Mouse (Mus musculus): ENCODE measurements around the gene Tmem259.

Gene Tmem259

DNA sequence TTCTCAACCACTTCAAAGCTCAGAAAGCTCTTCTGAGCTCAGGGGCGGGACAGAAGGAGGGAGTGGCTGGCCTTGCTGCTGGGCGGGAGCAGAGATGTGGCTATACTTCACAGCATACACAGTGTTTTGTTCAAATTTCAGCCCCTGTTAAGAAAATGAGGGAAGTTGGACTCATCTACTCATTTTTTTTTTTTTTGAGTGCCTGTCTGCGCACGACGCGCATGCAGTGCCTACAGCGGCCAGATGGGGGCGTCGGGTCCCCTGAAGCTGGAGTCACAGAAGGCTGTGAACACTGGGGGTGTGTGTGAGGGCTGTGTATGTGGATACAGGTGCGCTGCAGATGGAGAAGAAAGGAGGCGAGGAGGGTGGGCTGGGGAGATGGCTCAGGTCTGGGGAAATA, 2.8 kb upstream of the Tmem259 start:
- DNase-seq = peak; percentile 86 to 94

DNA sequence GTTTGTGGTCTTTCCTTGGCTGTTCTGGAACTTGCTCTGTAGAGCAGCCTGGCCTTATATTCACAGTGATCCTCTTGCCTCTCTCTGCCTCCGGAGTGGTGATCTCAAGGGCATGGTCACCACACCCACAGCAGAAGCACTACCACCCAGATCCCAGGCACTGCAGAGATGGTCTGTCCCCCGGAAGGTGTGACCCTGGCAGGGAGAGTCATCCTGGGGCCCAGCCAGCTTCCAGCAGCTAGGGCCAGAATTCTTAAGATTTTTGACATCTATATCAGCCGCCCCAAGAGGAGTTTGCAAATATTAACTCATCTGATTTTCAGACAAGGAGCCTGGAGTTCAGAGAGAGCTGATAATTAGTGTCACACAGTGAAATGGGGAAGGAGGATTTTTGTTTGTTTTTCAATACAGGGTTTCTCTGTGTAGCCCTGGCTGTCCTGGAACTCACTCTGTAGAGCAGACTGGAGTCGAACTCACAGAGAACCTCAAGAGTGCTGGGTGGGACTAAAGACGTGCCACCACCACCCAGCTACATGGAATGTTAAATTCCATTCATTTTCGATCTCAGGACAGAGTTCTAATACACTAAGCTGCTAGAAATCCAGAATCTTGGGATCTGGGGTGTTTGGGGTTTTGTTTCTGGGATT, 2.2 kb upstream of the Tmem259 start:
- peak in 1 of 2 experiments; percentile 50 for DNase-seq

DNA sequence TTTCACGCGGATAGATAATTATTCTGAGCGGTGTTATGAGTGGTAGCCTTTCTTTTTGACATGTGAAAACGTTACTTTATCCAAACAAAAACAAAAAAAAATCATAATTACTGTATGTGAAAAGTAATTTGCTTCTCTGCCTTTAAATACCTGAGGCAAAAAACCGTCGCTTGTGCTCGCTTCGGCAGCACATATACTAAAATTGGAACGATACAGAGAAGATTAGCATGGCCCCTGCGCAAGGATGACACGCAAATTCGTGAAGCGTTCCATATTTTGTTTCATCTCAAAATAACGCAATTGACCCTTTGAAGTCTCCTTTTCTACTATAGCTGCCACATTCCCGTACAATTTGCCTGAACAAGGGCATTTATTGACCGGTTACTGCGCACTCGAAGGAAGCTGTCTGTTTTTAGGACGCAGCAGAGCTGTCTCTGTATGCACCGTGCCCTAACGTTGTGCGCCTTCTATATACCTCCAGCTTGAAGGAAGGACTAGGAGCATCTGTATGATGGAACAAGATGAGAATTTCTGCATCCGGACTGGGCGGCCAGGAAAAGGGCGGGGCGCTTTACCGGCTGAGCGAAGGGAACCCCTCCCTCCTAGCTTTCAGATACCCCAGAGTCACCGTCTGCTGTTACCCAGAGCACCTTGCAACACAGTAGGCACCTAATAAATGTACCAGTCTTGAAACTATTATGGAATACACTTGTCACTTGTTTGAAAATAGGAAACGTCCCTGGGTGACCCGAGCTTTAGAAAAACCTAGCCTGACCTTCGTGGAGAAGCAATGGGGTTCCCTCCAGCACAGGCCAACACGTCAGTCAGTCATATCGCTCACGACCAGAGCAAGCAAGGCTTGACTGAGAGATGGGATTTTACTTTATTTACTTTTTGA, 1.5 kb upstream of the Tmem259 start:
- peak; percentile 66 to 74 for DNase-seq

DNA sequence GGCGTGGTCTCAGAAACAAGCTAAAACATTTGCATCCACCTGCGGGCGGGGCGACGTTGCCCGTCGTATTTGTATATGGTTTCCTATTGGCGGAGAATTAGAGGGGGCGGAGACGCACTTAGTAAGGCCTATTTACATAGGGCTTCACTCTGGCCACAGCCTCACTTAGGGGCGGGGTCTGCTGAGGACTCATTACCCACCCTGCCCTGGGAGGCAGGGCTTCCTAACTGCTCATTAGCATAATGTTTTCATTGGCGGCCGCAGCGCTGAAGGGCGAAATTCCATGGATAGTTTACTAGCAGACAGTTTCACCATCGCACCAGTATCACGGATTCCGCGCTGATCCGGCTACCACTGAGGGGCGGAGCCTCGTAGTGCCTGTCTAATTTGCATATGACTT, 741 bp upstream of the Tmem259 start:
- peak; percentile 97 to 100 for DNase-seq

DNA sequence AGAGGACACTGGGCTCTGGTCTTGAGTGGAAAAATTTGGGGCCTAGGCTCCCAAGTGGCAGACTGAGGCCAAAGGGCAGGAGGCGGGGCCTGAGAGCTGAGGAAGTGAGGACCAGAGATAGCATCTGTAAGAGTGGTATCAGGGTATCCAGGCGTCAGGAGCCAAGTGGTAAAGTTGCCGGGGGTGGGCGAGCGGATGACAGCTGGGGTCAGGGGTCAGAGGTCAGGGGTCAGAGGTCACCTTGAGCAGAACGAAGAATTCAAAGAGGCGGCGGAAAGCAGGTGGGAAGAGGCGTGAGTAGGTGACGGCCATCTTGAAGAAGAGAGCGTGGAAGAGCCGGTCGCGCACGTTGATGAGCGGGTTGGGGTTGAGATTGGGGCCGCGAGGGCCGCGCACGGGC, 460 bp downstream of the Tmem259 start:
- peak; percentile 85 to 91 for DNase-seq

DNA sequence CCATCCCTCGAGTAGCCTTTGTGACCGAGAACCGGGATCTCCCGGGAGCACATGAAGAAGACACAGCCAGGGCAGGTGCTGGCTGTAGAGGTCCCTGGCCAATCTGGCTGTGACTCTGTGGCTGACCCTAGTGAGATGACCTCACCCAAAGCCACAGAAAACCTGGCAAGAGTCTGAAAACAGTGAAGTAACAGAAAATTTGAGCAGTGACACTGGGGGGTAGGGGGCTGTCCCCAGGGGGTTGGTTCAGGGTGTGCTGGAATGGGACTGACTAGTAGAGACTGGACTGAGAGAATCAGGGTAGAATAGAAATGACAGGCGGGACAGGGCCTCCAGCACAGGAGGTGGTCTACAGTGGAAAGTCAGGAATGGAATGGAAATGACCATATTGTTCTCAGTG, 925 bp downstream of the Tmem259 start:
- DNase-seq = no peak

DNA sequence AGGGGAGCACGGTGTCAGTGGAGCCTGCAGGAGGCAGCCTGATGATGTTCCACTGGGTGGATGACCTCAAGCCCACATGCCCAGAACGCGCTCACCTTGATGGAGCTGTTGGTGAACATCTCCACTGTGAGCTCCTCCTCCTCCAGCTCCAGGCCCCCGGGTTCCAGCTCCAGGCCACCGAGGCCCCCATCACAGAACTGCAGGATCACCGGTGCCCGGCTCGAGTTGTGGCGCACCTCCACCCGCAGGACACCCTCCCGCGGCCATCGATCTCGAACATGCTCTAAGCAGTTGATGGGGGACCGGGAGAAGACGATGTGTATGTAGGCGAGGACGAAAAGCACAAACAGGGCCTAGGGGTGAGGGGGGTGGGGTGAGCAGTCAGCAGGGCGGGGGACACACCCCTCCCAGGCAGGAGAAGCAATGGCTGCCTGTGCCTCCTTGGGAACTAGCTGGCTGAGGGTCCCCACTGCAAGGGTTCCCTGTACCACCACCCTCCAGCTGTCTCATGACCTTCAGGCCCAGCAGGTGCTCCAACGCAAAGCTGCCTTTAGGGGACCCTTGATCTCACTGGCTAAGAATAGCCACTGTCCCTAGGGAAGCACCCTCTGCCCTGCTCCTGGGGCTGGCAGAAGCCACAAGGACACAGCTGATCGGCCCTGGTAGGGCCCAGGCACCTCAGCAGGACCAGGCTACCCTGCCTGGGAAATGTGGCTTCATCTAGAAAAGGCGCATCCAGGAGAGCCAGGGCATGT, 4.6 kb downstream of the Tmem259 start:
- DNase-seq = no peak

DNA sequence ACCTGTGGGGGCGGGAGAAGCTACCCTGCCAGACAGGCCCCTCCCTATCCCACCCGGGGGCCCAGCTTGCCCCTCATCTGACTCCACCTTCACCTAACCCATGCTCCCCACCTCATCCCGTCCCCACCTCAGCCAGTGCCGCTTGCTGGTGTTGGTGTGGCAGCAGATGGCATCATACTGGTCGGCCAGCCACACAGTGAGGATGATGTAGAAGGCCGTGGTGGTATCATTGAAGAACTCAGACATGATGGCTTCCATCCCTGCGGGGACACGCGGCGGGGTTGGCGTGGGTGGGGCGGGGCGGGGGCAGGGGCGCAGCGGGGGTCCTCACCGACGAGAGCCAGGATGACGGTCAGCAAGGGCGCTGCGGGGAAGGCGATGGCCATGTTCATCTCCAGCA, 6.1 kb downstream of the Tmem259 start:
- DNase-seq = no peak

DNA sequence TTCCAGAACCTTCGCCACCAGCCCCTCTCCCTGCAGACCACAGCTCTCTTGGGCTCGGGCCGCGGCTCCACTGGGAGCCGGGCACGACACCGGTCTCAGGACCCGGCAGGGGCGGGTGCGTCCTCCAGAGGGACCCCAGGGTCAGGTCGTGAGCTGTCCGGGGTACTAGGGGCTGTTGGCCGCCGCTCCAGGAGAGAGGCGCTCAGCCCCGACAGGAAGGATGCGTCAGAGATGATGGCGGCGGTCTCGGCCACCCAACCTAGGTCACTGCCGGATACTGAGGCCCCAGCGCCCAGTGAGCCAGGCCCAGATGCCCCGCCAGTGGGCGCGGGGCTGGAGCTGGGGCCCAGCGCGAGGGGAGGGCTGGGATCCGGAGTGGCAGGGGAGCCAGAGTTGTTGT, 6.8 kb downstream of the Tmem259 start:
- DNase-seq = no peak

DNA sequence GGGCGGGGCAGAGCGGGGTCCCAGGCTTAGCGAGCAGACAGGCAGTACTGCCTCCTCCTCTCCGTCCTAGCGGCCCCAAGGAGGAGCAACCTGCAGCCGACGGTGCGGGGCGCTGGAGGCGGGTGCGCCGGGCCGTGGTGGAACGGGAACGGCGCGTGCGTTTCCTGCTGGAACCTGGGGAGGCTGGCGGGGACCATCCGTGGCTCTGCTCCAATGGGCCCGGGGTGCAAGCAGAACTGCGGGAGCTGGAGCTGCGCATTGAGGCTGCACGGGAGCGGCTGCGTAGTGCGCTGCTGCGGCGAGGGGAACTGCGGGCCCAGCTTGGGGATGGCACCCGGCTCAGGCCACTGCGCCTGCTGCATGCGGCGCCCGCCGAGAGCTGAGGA, 7.4 kb downstream of the Tmem259 start:
- no peak for DNase-seq

DNA sequence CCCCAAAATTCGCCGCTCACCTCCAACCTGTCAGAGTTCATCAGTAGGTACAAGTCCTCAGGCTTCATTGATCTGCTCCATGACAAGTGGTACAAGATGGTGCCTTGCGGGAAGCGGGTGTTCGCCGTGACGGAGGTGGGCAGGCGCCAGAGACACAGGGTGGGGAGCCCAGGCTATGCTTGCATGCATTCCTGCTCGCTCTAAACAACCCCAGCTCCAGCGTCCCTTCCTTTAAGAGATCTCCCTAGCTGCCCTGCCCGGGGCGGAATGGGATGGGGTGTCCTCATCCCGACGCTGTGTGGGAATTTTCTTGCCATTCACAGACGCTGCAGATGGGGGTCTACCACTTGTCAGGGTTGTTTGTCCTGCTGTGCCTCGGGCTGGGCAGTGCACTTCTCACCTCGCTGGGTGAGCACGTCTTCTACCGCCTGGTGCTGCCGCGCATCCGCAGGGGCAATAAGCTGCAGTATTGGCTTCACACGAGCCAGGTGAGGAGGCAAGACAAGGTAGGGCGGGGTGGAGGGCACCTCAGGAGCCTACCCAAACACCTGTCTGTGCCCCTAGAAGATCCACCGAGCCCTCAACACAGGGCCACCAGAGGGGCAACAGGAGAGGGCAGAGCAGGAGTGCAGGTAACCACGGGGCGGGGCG, 7.9 kb downstream of the Tmem259 start:
- DNase-seq = no peak

DNA sequence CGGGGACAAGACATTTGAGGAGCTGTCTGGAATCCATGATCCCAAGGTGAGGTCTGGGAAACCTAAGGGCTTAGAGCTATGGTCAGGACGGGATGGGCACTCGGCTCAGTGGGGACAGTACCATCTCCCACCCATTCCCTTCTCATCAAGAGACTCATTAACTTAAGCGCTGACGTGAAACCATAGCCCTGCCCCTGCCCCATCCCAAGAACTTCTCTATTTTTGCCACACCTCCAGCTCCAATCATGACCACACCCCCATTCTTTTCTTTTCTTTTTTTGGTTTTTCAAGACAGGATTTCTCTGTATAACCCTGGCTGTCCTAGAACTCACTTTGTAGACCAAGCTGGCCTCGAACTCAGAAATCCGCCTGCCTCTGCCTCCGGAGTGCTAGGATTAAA, 9.5 kb downstream of the Tmem259 start:
- no peak for DNase-seq

DNA sequence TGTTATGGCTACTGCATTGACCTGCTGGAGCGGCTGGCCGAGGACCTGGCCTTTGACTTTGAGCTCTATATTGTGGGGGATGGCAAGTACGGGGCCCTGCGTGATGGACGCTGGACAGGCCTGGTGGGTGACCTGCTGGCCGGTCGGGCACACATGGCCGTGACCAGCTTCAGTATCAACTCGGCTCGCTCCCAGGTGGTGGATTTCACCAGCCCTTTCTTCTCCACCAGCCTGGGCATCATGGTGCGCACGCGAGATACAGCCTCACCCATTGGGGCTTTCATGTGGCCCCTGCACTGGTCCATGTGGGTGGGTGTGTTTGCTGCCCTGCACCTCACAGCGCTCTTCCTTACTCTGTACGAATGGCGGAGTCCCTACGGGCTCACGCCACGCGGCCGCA, 10.0 kb downstream of the Tmem259 start:
- no peak for DNase-seq

DNA sequence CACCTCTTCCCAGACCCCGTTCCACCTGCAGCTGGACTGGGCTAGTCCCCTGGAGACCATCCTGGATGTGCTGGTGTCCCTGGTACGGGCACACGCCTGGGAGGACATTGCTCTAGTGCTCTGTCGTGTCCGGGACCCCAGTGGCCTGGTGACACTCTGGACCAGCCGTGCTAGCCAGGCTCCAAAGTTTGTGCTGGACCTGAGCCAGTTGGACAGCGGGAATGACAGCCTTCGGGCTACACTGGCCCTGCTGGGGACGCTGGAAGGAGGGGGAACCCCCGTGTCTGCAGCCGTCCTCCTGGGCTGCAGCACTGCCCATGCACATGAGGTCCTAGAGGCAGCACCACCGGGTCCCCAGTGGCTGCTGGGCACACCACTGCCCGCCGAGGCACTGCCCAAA, 11.3 kb downstream of the Tmem259 start:
- peak; percentile 59 to 77 for DNase-seq

DNA sequence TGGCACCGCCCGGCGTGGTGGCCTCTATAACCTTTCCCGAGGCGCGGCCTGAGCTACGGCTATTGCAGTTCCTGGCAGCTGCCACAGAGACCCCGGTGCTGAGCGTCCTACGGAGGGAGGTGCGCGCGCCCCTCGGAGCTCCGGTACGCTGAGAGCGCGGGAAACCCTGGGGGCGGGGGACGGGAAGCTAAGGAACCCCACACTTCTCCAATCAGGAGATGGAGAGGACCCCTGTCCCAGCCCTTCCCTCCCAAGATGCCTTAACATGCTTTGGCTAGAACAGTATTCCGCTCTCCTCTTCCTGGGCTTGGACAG, 13.0 kb downstream of the Tmem259 start:
- peak in 1 of 2 experiments; percentile 28 for DNase-seq

DNA sequence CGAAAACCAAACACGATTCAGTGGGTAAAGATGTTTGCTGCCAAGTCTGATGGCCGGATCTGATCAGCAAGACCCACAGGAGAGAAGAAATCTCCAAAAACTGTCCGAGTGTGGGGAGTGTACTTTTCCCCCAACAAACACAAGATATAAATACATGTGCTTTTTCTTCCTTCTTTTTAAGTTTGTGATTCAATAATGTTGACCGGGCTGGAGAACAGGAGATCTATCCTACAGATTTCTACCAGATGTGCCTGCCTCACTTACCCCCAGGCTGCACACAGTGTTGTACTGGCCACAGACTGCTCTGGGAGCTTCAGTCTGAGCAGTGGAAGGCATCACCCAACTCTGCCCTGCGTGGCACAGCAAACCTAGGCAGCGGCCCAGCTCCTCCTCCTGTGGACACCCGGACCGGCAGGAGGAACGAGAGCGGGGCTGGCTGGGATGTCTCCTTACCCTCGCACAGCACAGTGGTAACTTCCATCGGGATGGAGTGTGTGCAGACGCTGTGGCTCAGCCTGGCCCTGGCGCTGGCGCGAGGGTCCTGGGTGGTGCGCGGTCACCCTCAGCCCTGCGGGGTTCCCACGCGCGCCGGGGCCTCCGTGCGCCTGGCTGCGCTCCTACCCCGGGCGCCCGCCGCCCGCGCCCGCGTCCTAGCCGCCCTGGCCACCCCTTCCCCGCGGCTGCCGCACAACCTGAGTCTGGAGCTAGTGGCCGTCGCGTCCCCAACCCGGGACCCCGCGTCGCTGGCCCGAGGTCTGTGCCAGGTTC, 13.5 kb downstream of the Tmem259 start, which contains the start of gene Grin3b:
TSS of gene Grin3b (plus strand) at position 301 of the 768 bp plus-strand sequence.
- peak in 1 of 2 experiments; percentile 48 for DNase-seq

DNA sequence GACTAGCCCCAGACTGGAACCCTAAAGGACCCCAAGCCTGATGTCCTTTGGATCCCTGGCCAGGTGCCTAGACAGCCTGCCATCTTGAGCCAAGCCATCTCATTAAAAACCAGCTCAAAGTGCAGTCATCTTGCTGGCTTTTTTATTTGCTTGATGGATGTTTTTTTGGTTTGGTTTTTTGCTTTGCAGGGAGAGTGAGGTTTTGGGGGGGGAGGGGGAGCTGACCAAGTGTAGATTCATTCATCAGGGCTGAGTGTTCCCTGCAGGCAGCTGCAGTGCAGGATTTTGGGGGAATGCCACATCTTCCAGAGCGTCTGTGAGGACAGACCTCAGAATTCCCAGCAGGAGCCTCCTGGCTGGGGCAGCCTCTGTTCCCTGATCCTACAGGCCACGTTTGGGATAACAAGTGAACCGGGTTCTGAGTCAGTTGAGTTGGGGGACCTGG, 15.0 kb downstream of the Tmem259 start:
- peak; percentile 63 to 83 for DNase-seq

DNA sequence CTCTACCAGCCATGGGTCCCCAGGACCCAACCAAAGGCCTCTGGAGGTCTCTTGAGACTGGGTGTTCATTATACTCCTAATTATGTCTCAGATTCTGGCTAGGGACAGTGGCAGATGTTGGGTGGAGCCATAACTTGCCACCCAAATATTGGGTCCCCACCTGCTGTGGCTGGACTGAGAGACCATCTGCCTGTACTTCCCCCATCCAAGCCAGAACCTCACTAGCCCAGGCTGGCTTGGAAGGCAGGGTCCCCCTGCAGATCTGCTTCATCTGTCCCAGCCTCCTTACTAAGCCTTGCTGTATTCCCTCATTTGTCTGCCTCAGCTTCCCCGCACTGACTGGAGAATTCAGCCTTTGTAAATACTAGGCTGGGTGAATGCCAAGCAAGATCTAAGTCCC, 15.9 kb downstream of the Tmem259 start:
- DNase-seq = no peak

DNA sequence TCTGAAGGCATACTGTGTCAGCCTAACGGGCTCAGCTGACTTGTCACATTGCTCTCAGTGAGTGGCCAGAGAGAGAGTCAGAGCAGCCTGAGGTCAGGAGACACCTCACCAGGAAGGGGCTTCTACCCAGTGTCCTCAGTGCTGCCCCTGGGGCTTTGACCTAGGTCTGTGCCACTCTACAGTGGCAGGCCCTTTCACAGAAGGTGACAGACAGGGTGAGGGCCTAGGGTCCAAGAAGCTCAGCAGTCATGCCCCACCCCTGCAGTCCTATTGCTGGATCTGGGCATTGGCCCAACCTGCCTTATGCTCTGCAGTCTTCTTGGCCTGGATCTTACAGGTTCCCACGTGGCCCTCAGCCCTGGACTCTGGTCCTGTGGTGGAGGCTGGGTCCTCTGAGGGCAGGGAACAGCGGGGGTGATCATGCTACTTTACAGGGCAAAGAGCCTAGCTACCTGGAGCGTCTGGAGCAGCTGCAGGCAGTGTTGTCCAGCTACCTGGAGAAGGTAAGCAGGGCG, 17.2 kb downstream of the Tmem259 start:
- peak; percentile 89 to 94 for DNase-seq

DNA sequence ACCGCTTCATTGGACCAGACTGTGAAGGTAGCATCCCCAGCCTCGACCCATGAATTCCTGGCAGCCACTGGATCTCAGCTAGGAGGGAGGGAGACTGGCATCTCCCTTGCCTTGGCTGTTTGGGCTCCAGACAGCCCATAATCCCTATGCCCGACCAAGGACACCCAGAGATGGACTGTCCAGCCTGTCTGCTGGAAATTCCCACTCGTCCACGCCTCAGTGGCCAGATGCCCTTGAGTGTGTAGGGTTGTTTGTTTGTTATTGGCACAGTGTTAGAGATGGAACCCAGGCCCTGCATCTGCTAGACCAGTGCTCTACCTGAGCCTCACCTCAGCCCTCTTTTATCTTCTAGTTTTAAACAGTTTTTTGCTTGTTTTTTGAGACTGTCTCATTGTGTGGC, 18.8 kb downstream of the Tmem259 start:
- DNase-seq = no peak

DNA sequence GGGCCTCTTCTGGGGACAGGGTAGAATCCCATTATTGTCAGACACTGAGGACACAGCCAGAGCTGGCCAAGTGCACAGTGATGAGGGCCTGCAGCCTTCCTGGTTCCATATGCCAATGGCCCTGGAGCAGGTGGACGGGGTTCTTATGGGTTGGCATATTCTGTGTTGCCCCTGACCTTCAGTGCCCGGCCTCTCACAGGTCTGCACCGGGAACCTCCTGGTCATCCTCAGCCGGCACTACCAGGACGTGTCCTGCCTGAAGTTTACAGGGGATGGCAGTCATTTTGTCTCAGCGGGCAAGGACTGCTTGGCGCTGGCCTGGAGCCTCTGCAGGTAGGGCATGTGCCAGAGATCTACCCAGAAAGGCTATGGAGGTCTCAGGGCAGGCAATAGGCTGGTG, 19.4 kb downstream of the Tmem259 start:
- DNase-seq = no peak
